ENCODE assay signal across 23 mouse cellular contexts in genomic region chr2:59951127-59951526, GRCm38 (mm10).
DNase-seq lines count a peak whose midpoint lies in the region; TF ChIP-seq lines count a peak whose summit lies in the region.
"Had no signal": no experiment of that assay in that cellular context is flagged by ENCODE, and none has a peak within 500 bp of the region (broad histone marks: within the 10 kb centered on the region; RNA-seq: fewer than 3 reads in every experiment).

No protein-coding gene starts in this region.

- no peaks in the 10 kb centered on the region for H3K4me1 ChIP-seq in testis, adult 2 months (ENCODE audit: control insufficient read depth, insufficient read depth, low read length)
- H3K4me1 ChIP-seq: forebrain, embryonic 10.5 days; forebrain, embryonic 13.5 days; hindbrain, embryonic 10.5 days; hindbrain, embryonic 13.5 days; intestine, embryonic 15.5 days had no signal

- H3K36me3 ChIP-seq in testis, adult 2 months (ENCODE audit: control insufficient read depth, insufficient read depth, low read length) = no peaks in the 10 kb centered on the region

- no peak for TF ChIP-seq POLR2A in testis, adult 2 months (IDR thresholded peaks at IDR 0.05; ENCODE audit: control insufficient read depth, low read depth, low read length)

- peak; percentile 26 for DNase-seq in cerebellum, adult 11-12 months
- DNase-seq in cerebellum, adult 8-10 months = no peak
- DNase-seq in testis, postnatal 10 days (ENCODE audit: low spot score) = no peak
- peak; percentile 46 to 62 for DNase-seq in cerebellum, postnatal 10 days
- DNase-seq in thymus, postnatal 10 days (ENCODE audit: low spot score in 2 of 2) = no peak
- DNase-seq in kidney, postnatal 14 days = no peak
- DNase-seq: adrenal gland, postnatal 10 days; adrenal gland, postnatal 36 days; B cell, adult 2 months; gastrocnemius, postnatal 10 days; gastrocnemius, postnatal 36 days; heart, postnatal 10 days; heart, postnatal 36 days; kidney, adult 11 months had no signal

- no peak for TF ChIP-seq CTCF in testis, adult 2 months (IDR thresholded peaks at IDR 0.05; ENCODE audit: control insufficient read depth, insufficient read depth, insufficient replicate concordance, low read depth, low read length)

- no peak overlapping the region for H3K27ac ChIP-seq in testis, adult 2 months (ENCODE audit: control insufficient read depth, insufficient read depth, low read depth, low read length)
- H3K27ac ChIP-seq: forebrain, embryonic 10.5 days; forebrain, embryonic 13.5 days; hindbrain, embryonic 10.5 days; hindbrain, embryonic 13.5 days; intestine, embryonic 15.5 days had no signal

- H3K4me3 ChIP-seq in testis, adult 2 months (ENCODE audit: control insufficient read depth, low read depth, low read length) = peak overlapping the region; percentile 32; the same call in 1 of the 2 replicates
- H3K4me3 ChIP-seq: forebrain, embryonic 10.5 days; forebrain, embryonic 13.5 days; heart, embryonic 15.5 days; hindbrain, embryonic 10.5 days; hindbrain, embryonic 13.5 days; intestine, embryonic 15.5 days had no signal

- H3K27me3 ChIP-seq in testis, adult 2 months (ENCODE audit: control insufficient read depth, insufficient read depth, low read length) = no peaks in the 10 kb centered on the region
- H3K27me3 ChIP-seq: CH12.LX; forebrain, embryonic 13.5 days; heart, embryonic 15.5 days; hindbrain, embryonic 13.5 days; intestine, embryonic 15.5 days; Patski had no signal

Comparison
In these comparisons a context has a peak if more than half of its experiments do, and no peak if none do; other contexts are left out.
1. DNase-seq: peak in cerebellum, adult 11-12 months (single experiment) and cerebellum, postnatal 10 days (2 of 2); none in cerebellum, adult 8-10 months (single experiment), testis, postnatal 10 days (single experiment), thymus, postnatal 10 days (0 of 2) and kidney, postnatal 14 days (single experiment).